Mouse (Mus musculus) forebrain, embryonic 15.5 days (tissue): ENCODE data around the gene Osbpl9. TPM values are rescaled to one million over a fixed set of nuclear protein-coding genes. Genes with fewer than 3 reads are reported as not detected.
A peak's percentile ranks its signal among the peaks of the same experiment; 100 is the strongest.

Experiments used
- ATAC-seq: fragments of 200-750 bp; cut with Nextera tagmentation; replicated peaks from 2 replicates; pipeline ENCODE4 v1.8.0; 2017; ENCODE audit warnings: mild to moderate bottlenecking, moderate TSS enrichment, moderate library complexity
- H3K27ac ChIP-seq: fragments of 300-500 bp; sonication (generic); replicated peaks from 2 replicates; pipeline ENCODE4 v1.5.1; 2015; ENCODE audit warnings: mild to moderate bottlenecking, inconsistent platforms
- H3K27me3 ChIP-seq: fragments of 300-500 bp; sonication (generic); 2 replicates; pipeline ENCODE4 v1.6.1; 2015; ENCODE audit warnings: inconsistent platforms
- H3K36me3 ChIP-seq: fragments of 300-500 bp; sonication (generic); 2 replicates; pipeline ENCODE4 v1.6.1; 2015; ENCODE audit warnings: mild to moderate bottlenecking, inconsistent platforms
- H3K4me1 ChIP-seq: fragments of 300-500 bp; sonication (generic); 2 replicates; pipeline ENCODE4 v1.6.1; 2015; ENCODE audit warnings: inconsistent platforms
- H3K4me2 ChIP-seq: fragments of 300-500 bp; sonication (generic); replicated peaks from 2 replicates; pipeline ENCODE4 v1.6.1; 2015; ENCODE audit warnings: mild to moderate bottlenecking, inconsistent platforms
- H3K4me3 ChIP-seq: fragments of 300-500 bp; sonication (generic); 2 replicates; pipeline ENCODE4 v1.5.1; 2015; ENCODE audit warnings: mild to moderate bottlenecking, inconsistent platforms
- H3K9ac ChIP-seq: fragments of 300-500 bp; sonication (generic); replicated peaks from 2 replicates; pipeline ENCODE4 v1.6.1; 2015; ENCODE audit warnings: mild to moderate bottlenecking, inconsistent platforms
- H3K9me3 ChIP-seq: fragments of 300-500 bp; sonication (generic); 2 replicates; pipeline ENCODE4 v1.6.1; 2016; ENCODE audit warnings: inconsistent platforms
- WGBS: fragments of 180-500 bp; shearing (Covaris S2); methylation state at CpG from one replicate; pipeline ENCODE4 v1.1.7; 2015; ENCODE audit warnings: mixed read lengths; 5-methylcytosine and 5-hydroxymethylcytosine counted together
- polyA plus RNA-seq: library from polyadenylated mRNA; unstranded; fragments of >200 nt; fragmentation: Nextera tagmentation; extraction: Ambion mirVana; gene quantifications from 2 replicates; pipeline ENCODE4 v1.2.1, GENCODE M21; 2015

The Osbpl9 gene
- polyA plus RNA-seq, 1 experiment from 2014 or later = 78.5 TPM

DNA sequence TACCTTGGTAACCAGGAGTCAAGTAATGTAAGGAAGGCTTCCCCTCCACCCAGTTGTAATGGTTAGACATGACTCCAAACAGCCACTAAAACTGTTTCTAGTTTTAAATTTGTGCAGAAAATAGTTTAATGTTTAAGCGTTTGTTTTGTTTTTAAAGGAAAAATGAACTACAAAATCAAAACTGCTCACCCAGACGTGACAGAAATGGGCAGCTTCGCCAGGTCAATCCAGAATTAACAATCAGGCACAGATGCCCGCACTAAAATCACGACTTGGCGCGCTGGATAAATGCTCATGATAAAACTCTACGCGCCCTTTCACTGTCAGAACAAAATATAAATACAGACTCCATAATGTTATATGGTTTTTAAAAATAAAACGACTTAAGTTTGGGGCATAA lies 92.4 kb downstream of the Osbpl9 start:
- no peak for ATAC-seq
- 91% methylated on average over 10 of the region's 10 CpGs for WGBS
- H3K4me2 ChIP-seq = no peak overlapping the region

DNA sequence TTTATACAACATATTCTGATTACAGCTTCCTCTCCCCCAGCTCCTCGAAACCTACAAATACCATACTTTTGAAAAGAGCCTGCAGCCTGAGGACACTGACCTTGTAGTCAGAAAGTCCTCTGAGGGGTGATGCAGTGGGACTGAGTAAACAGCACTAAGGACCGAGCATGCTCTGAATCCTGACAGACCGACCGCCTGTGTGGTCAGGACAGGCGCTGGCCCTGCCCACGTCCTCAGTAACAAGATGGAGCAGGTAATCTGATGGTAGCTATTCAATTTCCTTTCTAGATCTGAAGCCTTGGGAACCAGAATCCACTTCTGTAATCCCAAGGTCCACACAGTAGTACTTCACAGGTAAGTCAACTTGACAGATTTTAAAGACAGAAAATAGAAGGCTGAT lies 93.1 kb downstream of the Osbpl9 start:
- Histone ChIP-seq H3K27ac (no peak overlapping the region), H3K4me2 (no peak overlapping the region), H3K9me3 (no peaks in the 10 kb centered on the region), H3K27me3 (no peaks in the 10 kb centered on the region), H3K4me1 (peaks cover 3% of the 10 kb centered on the region), H3K36me3 (no peaks in the 10 kb centered on the region), H3K4me3 (no peak overlapping the region), H3K9ac (no peak overlapping the region)
- WGBS = 83% methylated on average over 6 of the region's 6 CpGs
- no peak for ATAC-seq

More for the DNA sequence above, 92.4 kb downstream of the Osbpl9 start:
- H3K4me3 ChIP-seq = no peak overlapping the region
- H3K27me3 ChIP-seq = no peaks in the 10 kb centered on the region
- no peaks in the 10 kb centered on the region for H3K9me3 ChIP-seq
- no peak overlapping the region for H3K27ac ChIP-seq
- H3K9ac ChIP-seq = no peak overlapping the region
- peaks cover 3% of the 10 kb centered on the region for H3K4me1 ChIP-seq
- H3K36me3 ChIP-seq = no peaks in the 10 kb centered on the region

DNA sequence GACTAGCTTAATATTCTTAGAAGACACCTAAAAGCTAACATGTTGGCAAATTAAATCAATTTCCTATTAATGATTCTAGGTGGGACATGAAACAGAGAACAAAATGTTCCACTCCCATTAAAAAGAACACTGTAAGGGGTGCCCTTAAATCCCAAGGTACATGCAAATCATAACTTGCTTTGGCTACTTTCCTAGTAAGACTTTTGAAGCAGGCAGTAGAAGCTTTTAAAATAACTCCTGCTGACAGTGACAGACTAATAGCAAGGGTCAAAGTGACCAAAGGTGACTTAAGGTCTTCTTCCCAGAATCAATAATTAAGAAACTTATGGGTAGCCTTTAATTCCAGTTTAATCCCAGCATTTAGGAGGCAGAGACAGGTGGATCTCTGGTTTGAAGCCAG lies 95.5 kb downstream of the Osbpl9 start:
- H3K9ac ChIP-seq = no peak overlapping the region
- H3K27me3 ChIP-seq = no peaks in the 10 kb centered on the region
- H3K9me3 ChIP-seq = no peaks in the 10 kb centered on the region
- H3K27ac ChIP-seq = no peak overlapping the region
- H3K4me2 ChIP-seq = no peak overlapping the region
- H3K36me3 ChIP-seq = no peaks in the 10 kb centered on the region
- peaks cover 3% of the 10 kb centered on the region for H3K4me1 ChIP-seq
- no peak overlapping the region for H3K4me3 ChIP-seq
- ATAC-seq = no peak

DNA sequence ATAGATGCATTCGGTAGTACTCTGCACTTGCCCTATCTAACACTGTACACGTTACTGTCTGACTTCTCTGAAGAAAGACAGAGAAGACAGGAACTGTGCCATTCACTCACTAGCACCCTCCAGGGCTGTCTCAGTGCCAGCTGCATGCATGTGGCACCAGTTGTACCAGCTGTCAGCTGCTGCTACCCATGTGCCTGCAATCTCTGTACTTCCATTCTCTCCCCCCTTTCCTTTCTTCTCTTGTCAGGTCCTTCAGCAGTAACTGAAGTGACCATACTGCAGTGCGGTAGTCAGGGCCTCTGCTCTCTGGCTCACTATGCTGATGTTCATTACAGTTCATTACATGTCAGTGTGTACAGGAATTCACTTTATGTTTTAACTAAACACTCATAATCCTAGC lies 96.0 kb downstream of the Osbpl9 start:
- 0 out of 2 replicates have a peak overlapping the region, but pooled peaks have one; percentile 0 for H3K27ac ChIP-seq
- H3K4me1 ChIP-seq = peaks cover 3% of the 10 kb centered on the region; the same call in 1 of the 2 replicates
- no peak overlapping the region for H3K9ac ChIP-seq
- ATAC-seq = peak; percentile 51; the same call in 1 of the 2 replicates
- no peak overlapping the region for H3K4me3 ChIP-seq
- H3K9me3 ChIP-seq = no peaks in the 10 kb centered on the region
- H3K36me3 ChIP-seq = no peaks in the 10 kb centered on the region
- H3K4me2 ChIP-seq = no peak overlapping the region
- WGBS = 55% methylated on average over 3 of the region's 3 CpGs
- no peaks in the 10 kb centered on the region for H3K27me3 ChIP-seq

DNA sequence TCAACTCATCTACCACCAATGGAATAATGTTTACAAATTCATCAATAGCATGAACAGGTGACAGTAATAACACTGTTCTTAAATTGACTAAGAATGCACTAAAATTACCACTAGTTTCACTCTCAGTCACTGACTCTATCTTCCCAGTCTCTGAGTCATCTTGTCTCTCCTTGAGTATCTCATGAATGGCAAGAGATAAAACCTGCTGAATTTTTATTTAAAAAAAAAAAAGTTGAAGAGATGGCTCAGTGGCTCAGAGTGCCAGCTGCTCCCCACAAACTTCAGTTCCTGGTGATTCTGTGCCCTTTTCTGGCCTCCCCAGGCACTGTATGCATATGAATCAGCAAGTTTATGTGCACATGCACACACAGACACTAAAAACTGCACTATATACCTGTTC lies 96.8 kb downstream of the Osbpl9 start:
- Histone ChIP-seq H3K9ac (no peak overlapping the region), H3K27me3 (no peaks in the 10 kb centered on the region), H3K27ac (no peak overlapping the region), H3K9me3 (no peaks in the 10 kb centered on the region), H3K4me1 (peaks cover 3% of the 10 kb centered on the region; the same call in 1 of the 2 replicates), H3K4me3 (no peak overlapping the region), H3K4me2 (no peak overlapping the region), H3K36me3 (no peaks in the 10 kb centered on the region)
- ATAC-seq = no peak

DNA sequence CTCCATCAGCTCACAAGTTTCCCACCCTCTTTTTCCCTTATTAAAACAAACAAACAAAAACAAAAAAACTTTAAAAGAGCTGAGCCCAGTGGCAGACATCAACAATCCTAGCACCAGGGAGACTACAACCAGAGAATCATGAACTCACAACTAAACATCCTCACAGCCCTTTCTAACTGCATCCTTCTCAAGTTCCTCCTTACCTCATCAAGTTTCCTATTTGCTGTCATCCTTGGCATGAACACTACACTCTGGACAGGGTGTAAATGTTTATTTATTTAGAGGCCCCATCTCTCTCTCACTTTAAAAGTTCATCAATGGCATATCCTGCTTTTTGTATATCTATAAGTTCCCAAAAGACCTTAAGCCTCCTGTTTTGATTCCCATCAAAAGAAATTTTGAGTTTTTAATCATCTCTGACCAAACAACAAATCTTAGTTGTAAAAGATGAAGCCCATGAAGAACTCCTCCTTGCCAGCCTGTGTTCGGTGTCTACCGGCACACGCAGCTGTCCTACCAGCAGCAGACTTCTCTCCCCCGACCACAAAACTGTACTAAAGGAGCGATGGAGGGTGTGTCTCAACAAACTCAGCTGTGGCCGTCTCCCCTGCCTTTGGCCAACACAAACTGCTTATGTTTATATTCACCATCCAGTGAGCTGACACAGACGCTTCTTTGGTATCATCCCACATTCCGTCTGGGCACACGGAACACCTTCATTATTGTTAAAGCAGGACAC lies 98.8 kb downstream of the Osbpl9 start:
- Histone ChIP-seq H3K4me2 (no peak overlapping the region), H3K36me3 (no peaks in the 10 kb centered on the region), H3K27ac (no peak overlapping the region), H3K4me3 (no peak overlapping the region), H3K4me1 (peaks cover 3% of the 10 kb centered on the region; the same call in 1 of the 2 replicates), H3K27me3 (no peaks in the 10 kb centered on the region), H3K9ac (no peak overlapping the region), H3K9me3 (no peaks in the 10 kb centered on the region)
- ATAC-seq = no peak
- 83% methylated on average over 9 of the region's 9 CpGs for WGBS

DNA sequence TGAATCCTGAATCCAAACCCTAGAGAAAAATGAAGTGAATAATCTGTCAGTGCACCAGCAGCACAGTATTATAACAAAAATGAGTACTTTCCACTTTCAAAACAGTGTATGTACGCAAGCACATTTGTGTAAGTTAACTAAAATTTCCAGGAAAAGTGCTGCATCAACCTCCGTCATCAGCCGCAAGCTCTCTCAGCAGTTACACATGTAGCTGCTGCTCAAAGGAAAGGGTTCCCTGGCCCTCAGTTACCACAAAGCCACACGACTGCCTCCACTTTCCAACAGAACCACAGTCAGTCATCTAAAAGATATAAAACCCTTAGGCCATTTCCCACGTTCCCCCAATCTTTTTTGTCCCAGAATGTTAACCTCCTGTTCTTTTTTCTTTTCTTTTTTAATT lies 99.5 kb downstream of the Osbpl9 start:
- no peaks in the 10 kb centered on the region for H3K27me3 ChIP-seq
- H3K9me3 ChIP-seq = no peaks in the 10 kb centered on the region
- H3K4me1 ChIP-seq = peaks cover 3% of the 10 kb centered on the region; the same call in 1 of the 2 replicates
- ATAC-seq = no peak
- H3K4me2 ChIP-seq = no peak overlapping the region
- no peaks in the 10 kb centered on the region for H3K36me3 ChIP-seq
- 88% methylated on average over 5 of the region's 5 CpGs for WGBS
- H3K4me3 ChIP-seq = no peak overlapping the region
- H3K27ac ChIP-seq = no peak overlapping the region
- H3K9ac ChIP-seq = no peak overlapping the region

DNA sequence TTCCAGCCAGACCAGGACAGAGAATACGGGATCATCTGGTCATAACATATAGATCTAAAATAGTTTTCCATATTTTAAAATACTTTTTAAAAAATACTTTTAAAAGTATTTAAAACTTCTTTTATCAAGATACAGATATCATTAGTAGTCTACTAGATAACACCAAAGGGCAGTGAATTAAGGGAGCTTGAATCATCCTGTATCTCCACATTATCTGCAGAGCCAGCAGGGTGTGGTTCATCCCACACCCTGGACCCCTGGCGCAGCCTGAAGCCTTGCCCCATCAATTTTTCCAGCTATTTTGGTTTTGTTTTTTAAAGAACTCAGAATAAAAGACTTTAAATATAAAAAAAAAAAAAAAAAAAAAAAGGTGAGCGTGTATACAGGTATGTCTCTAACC lies 103.2 kb downstream of the Osbpl9 start:
- Histone ChIP-seq H3K27ac (no peak overlapping the region), H3K36me3 (no peaks in the 10 kb centered on the region), H3K4me1 (no peaks in the 10 kb centered on the region), H3K27me3 (no peaks in the 10 kb centered on the region), H3K9ac (no peak overlapping the region), H3K9me3 (no peaks in the 10 kb centered on the region), H3K4me3 (no peak overlapping the region), H3K4me2 (no peak overlapping the region)
- 93% methylated on average over 3 of the region's 3 CpGs for WGBS
- no peak for ATAC-seq

DNA sequence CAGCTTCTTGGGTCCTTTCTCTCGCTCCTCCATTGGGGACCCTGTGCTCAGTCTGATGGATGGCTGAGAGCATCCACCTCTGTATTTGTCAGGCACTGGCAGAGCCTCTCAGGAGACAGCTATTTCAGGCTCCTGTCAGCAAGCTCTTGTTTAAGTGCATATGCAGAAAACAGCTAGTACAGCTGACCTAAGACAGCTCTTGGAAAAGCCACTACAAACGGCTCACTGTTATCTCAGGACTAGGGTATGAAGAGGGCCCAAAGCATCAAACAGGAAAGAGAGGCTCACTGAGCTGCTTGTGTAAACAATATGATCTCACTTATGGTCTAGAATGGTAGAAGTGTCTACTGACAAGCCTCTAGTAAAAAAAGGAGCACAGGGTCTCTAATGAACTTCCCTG lies 107.8 kb downstream of the Osbpl9 start:
- no peak overlapping the region for H3K4me3 ChIP-seq
- H3K4me2 ChIP-seq = no peak overlapping the region
- H3K36me3 ChIP-seq = no peaks in the 10 kb centered on the region; the same call in 1 of the 2 replicates
- no peaks in the 10 kb centered on the region for H3K27me3 ChIP-seq
- H3K9ac ChIP-seq = no peak overlapping the region
- 78% methylated on average over 2 of the region's 2 CpGs for WGBS
- H3K27ac ChIP-seq = no peak overlapping the region
- ATAC-seq = no peak
- H3K9me3 ChIP-seq = no peaks in the 10 kb centered on the region
- peaks cover 10% of the 10 kb centered on the region; the same call in 1 of the 2 replicates for H3K4me1 ChIP-seq

DNA sequence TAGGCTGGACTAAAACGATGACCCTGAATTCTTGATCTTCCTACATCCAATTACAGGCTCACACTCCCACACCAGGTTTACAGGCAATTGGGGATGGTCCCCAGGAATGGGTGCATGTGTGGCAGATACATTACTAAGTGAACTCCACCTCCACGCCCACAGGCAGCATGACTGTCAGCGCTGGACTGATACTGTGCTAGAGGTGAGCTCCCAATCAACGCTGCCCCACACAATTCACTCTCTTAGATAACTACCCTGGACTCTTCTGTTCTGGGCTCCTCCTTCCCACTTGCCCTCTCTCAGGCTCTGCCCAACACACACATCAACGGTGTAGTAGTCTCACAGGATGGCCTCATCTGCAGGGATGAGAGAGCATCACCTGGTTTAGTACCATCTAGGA lies 109.7 kb downstream of the Osbpl9 start:
- WGBS = 95% methylated on average over 5 of the region's 5 CpGs
- H3K4me3 ChIP-seq = no peak overlapping the region
- no peak overlapping the region for H3K4me2 ChIP-seq
- H3K27ac ChIP-seq = no peak overlapping the region
- H3K9me3 ChIP-seq = no peaks in the 10 kb centered on the region
- no peak overlapping the region for H3K9ac ChIP-seq
- H3K27me3 ChIP-seq = no peaks in the 10 kb centered on the region
- H3K36me3 ChIP-seq = no peaks in the 10 kb centered on the region; the same call in 1 of the 2 replicates
- peaks cover 10% of the 10 kb centered on the region; the same call in 1 of the 2 replicates for H3K4me1 ChIP-seq
- no peak for ATAC-seq

DNA sequence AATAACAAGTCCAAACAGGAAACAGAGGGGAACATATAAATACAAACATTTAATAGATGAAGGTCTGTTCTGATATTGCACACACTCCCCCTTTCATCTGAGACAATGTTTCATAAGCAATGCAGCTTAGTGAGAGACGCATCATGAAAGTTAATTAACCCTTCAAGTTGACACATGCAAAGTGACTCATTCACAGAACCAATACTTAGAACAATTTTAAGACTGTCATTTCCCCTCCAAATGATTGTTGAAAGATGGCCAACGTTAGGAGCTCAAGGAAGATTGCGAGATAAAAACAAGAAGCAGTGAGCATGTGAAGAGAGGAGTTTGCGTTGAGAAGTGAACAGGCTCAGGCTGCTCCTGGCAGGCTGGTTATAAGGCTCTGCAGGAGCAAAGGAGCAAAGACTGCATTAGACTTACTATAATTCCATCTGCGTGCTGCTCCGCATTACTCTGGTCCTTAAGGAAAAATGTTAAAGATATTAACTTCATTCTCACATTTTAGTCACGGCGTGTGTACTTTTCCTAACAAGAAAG lies 110.8 kb downstream of the Osbpl9 start:
- WGBS = 66% methylated on average over 8 of the region's 8 CpGs
- H3K9me3 ChIP-seq = no peaks in the 10 kb centered on the region
- H3K9ac ChIP-seq = no peak overlapping the region
- H3K4me2 ChIP-seq = no peak overlapping the region
- H3K4me3 ChIP-seq = no peak overlapping the region
- no peaks in the 10 kb centered on the region for H3K27me3 ChIP-seq
- H3K4me1 ChIP-seq = peaks cover 10% of the 10 kb centered on the region; the same call in 1 of the 2 replicates
- H3K27ac ChIP-seq = peak overlapping the region; percentile 42
- H3K36me3 ChIP-seq = no peaks in the 10 kb centered on the region; the same call in 1 of the 2 replicates
- ATAC-seq = no peak

DNA sequence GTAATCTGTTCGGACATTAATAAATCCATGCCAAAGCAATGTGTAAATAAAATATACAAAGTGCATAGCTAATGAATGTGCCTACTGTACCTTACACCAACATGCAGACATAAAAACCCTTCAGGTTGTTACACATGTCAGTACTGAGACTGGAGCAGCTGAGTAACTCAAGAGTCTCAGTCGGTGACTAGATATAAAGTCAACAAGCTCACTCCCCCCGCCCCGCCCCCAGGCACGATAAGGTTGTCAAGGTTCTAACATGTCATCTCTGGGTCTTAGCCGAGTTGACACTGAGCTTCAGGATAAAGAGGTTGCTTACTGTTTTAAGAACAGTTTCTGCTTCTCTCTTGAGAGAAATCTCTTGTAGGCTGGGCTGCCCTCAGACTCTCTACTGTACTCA lies 112.1 kb downstream of the Osbpl9 start:
- ATAC-seq = no peak
- Histone ChIP-seq H3K4me1 (peaks cover 10% of the 10 kb centered on the region; the same call in 1 of the 2 replicates), H3K4me3 (no peak overlapping the region), H3K4me2 (no peak overlapping the region), H3K27ac (no peak overlapping the region), H3K27me3 (no peaks in the 10 kb centered on the region), H3K36me3 (no peaks in the 10 kb centered on the region; the same call in 1 of the 2 replicates), H3K9me3 (no peaks in the 10 kb centered on the region), H3K9ac (no peak overlapping the region)
- WGBS = 90% methylated on average over 6 of the region's 6 CpGs
